11 mouse cellular contexts compared by ENCODE assay signal in the genomic region with DNA sequence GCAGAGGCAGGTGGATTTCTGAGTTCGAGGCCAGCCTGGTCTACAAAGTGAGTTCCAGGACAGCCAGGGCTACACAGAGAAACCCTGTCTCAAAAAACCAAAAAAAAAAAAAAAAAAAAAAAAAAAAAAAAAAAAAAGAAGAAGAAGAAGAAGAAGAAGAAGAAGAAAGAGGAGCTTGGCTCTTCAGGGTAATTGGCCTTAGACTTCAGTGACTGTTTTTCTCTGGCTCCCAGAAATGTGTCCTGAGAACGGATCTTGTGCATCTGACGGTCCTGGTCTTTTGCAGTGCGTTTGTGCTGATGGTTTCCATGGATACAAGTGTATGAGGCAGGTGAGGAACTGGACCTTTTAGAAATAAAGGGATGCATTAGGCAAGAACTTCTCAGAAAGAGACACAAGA. TPM values are rescaled to one million over a fixed set of nuclear protein-coding genes. Genes with fewer than 3 reads are reported as not detected.
A peak's percentile ranks its signal among the peaks of the same experiment; 100 is the strongest.
DNase-seq lines count a peak whose midpoint lies in the region; ATAC-seq and TF ChIP-seq lines count a peak whose summit lies in the region.
"Not testable (repeated sequence)": the region's sequence is repeated elsewhere in the genome, so short reads cannot be mapped to it uniquely, and the experiment has no call there.
"Had no signal": no experiment of that assay in that cellular context is flagged by ENCODE, and none has a peak within 500 bp of the region (broad histone marks: within the 10 kb centered on the region; RNA-seq: fewer than 3 reads in every experiment).

No protein-coding gene starts in this region.

- H3K4me2 ChIP-seq in forebrain, embryonic 12.5 days: peak overlapping the region; percentile 83
- peak overlapping the region; percentile 96 for H3K4me2 ChIP-seq in heart, embryonic 15.5 days
- H3K4me2 ChIP-seq in intestine, embryonic 14.5 days (ENCODE audit: low read length): peak overlapping the region; percentile 86
- H3K4me2 ChIP-seq in limb, embryonic 12.5 days: peak overlapping the region; percentile 85
- H3K4me2 ChIP-seq in lung, embryonic 15.5 days: peak overlapping the region; percentile 97
- peak overlapping the region; percentile 91 for H3K4me2 ChIP-seq in midbrain, postnatal 0 days (ENCODE audit: low read depth, low read length, poor library complexity, severe bottlenecking)

- not testable (repeated sequence) for TF ChIP-seq CTCF in midbrain, postnatal 0 days (IDR thresholded peaks at IDR 0.05)

- not testable (repeated sequence) for H3K4me1 ChIP-seq in brown adipose tissue, adult 24 weeks (ENCODE audit: control insufficient read depth, insufficient read depth, insufficient read length, low read length); intestine, embryonic 14.5 days (replicated peaks; ENCODE audit: control insufficient read depth, insufficient read depth, low read length); midbrain, postnatal 0 days (ENCODE audit: insufficient read depth, low read length)
- peaks cover 19% of the 10 kb centered on the region for H3K4me1 ChIP-seq in forebrain, embryonic 12.5 days
- H3K4me1 ChIP-seq in heart, embryonic 15.5 days (replicated peaks): peaks cover 20% of the 10 kb centered on the region
- peaks cover 15% of the 10 kb centered on the region for H3K4me1 ChIP-seq in limb, embryonic 12.5 days (replicated peaks)
- peaks cover 23% of the 10 kb centered on the region for H3K4me1 ChIP-seq in lung, embryonic 15.5 days

- WGBS in forebrain, embryonic 12.5 days: 59% methylated on average over 4 of the region's 4 CpGs
- 74% methylated on average over 4 of the region's 4 CpGs for WGBS in heart, embryonic 15.5 days
- 44% methylated on average over 4 of the region's 4 CpGs for WGBS in intestine, embryonic 14.5 days
- 62% methylated on average over 4 of the region's 4 CpGs for WGBS in limb, embryonic 12.5 days
- 53% methylated on average over 4 of the region's 4 CpGs for WGBS in lung, embryonic 15.5 days
- 47% methylated on average over 4 of the region's 4 CpGs for WGBS in midbrain, postnatal 0 days

- peak overlapping the region; percentile 68; the same call in 1 of the 2 replicates for H3K9ac ChIP-seq in forebrain, embryonic 12.5 days
- H3K9ac ChIP-seq in heart, embryonic 15.5 days; intestine, embryonic 14.5 days (ENCODE audit: low read length); limb, embryonic 12.5 days (replicated peaks): not testable (repeated sequence)
- H3K9ac ChIP-seq in lung, embryonic 15.5 days: peak overlapping the region; percentile 30
- peak overlapping the region; percentile 71 for H3K9ac ChIP-seq in midbrain, postnatal 0 days (replicated peaks; ENCODE audit: low read length, poor library complexity, severe bottlenecking)

- H3K27ac ChIP-seq in brown adipose tissue, adult 24 weeks (replicated peaks; ENCODE audit: low read depth, low read length); lung, embryonic 15.5 days: not testable (repeated sequence)
- peak overlapping the region; percentile 36; the same call in 1 of the 2 replicates for H3K27ac ChIP-seq in forebrain, embryonic 12.5 days
- H3K27ac ChIP-seq in heart, embryonic 15.5 days: peak overlapping the region; percentile 63
- peak overlapping the region; percentile 66; the same call in 1 of the 2 replicates for H3K27ac ChIP-seq in intestine, embryonic 14.5 days (ENCODE audit: low read depth)
- peak overlapping the region; percentile 80 for H3K27ac ChIP-seq in limb, embryonic 12.5 days
- peak overlapping the region; percentile 59 for H3K27ac ChIP-seq in midbrain, postnatal 0 days (ENCODE audit: low read depth, low read length)

- H3K9me3 ChIP-seq in forebrain, embryonic 12.5 days; heart, embryonic 15.5 days (replicated peaks); intestine, embryonic 14.5 days (ENCODE audit: control insufficient read depth, low read length); limb, embryonic 12.5 days; lung, embryonic 15.5 days; midbrain, postnatal 0 days (ENCODE audit: low read length): not testable (repeated sequence)

- ATAC-seq in forebrain, embryonic 12.5 days (ENCODE audit: low FRiP score); heart, embryonic 15.5 days (replicated peaks; ENCODE audit: insufficient number of reproducible peaks, insufficient read depth, low FRiP score, low read depth); intestine, embryonic 14.5 days (replicated peaks; ENCODE audit: low FRiP score, low TSS enrichment, low read depth); limb, embryonic 12.5 days (ENCODE audit: insufficient number of reproducible peaks, insufficient read depth, low FRiP score, low TSS enrichment, low read depth); lung, embryonic 15.5 days (ENCODE audit: borderline replicate concordance, extremely low read depth, low FRiP score, low TSS enrichment); midbrain, postnatal 0 days (ENCODE audit: low FRiP score): not testable (repeated sequence)

- H3K36me3 ChIP-seq in forebrain, embryonic 12.5 days (replicated peaks): peaks cover 20% of the 10 kb centered on the region
- peaks cover 17% of the 10 kb centered on the region; the same call in 1 of the 2 replicates for H3K36me3 ChIP-seq in heart, embryonic 15.5 days
- H3K36me3 ChIP-seq in intestine, embryonic 14.5 days (ENCODE audit: control insufficient read depth, insufficient read depth, low read length): peaks cover 24% of the 10 kb centered on the region
- peaks cover 29% of the 10 kb centered on the region for H3K36me3 ChIP-seq in limb, embryonic 12.5 days
- H3K36me3 ChIP-seq in lung, embryonic 15.5 days: peaks cover 13% of the 10 kb centered on the region; the same call in 1 of the 2 replicates
- H3K36me3 ChIP-seq in midbrain, postnatal 0 days (ENCODE audit: insufficient read depth, low read length): not testable (repeated sequence)

- peak overlapping the region; percentile 61; the same call in 1 of the 2 replicates for H3K4me3 ChIP-seq in brown adipose tissue, adult 24 weeks (ENCODE audit: insufficient read depth, low read depth, low read length)
- H3K4me3 ChIP-seq in forebrain, embryonic 12.5 days (replicated peaks): peak overlapping the region; percentile 54
- peak overlapping the region; percentile 60 for H3K4me3 ChIP-seq in heart, embryonic 15.5 days
- H3K4me3 ChIP-seq in intestine, embryonic 14.5 days (ENCODE audit: low read depth, low read length): peak overlapping the region; percentile 49
- peak overlapping the region; percentile 68 for H3K4me3 ChIP-seq in limb, embryonic 12.5 days (replicated peaks)
- H3K4me3 ChIP-seq in lung, embryonic 15.5 days: peak overlapping the region; percentile 72
- H3K4me3 ChIP-seq in midbrain, postnatal 0 days (ENCODE audit: low read depth, low read length): peak overlapping the region; percentile 64

- not testable (repeated sequence) for DNase-seq in intestine, embryonic 14.5 days (ENCODE audit: low spot score); midbrain, postnatal 0 days (ENCODE audit: low spot score)

- H3K27me3 ChIP-seq in forebrain, embryonic 12.5 days; heart, embryonic 15.5 days; intestine, embryonic 14.5 days (replicated peaks; ENCODE audit: control insufficient read depth, insufficient read depth, low read length); limb, embryonic 12.5 days; lung, embryonic 15.5 days; midbrain, postnatal 0 days (ENCODE audit: insufficient read depth, low read length): not testable (repeated sequence)

RNA-seq across cellular contexts. Expression of a gene that starts 0.9 kb away (rescaled TPM):
- 6.8 and 19.9 TPM in 2 replicates for polyA plus RNA-seq in brown adipose tissue, adult 24 weeks (2012; ENCODE audit: insufficient read depth, insufficient read length, missing spikeins)
- 45.4 and 54.1 TPM in 2 replicates for polyA plus RNA-seq in forebrain, embryonic 12.5 days (2016; fragmentation: Nextera tagmentation; extraction: Ambion mirVana)
- polyA plus RNA-seq in heart, embryonic 15.5 days (2015; fragmentation: Nextera tagmentation; extraction: Ambion mirVana): 11.0 and 19.0 TPM in 2 replicates
- polyA plus RNA-seq in intestine, embryonic 14.5 days (2014; fragmentation: Nextera tagmentation; extraction: Ambion mirVana): 31.2 and 32.4 TPM in 2 replicates
- polyA plus RNA-seq in limb, embryonic 12.5 days (2016; fragmentation: Nextera tagmentation; extraction: Ambion mirVana): 48.0 and 50.9 TPM in 2 replicates
- polyA plus RNA-seq in lung, embryonic 15.5 days (2015; fragmentation: Nextera tagmentation; extraction: Ambion mirVana): 27.5 and 29.6 TPM in 2 replicates
- 39.5 and 44.8 TPM in 2 replicates for total RNA-seq in midbrain, postnatal 0 days (2014; rRNA removed)
- polyA plus RNA-seq in midbrain, postnatal 0 days (2015; fragmentation: Nextera tagmentation; extraction: Ambion mirVana): 6.7 and 7.8 TPM in 2 replicates

RNA-seq across cellular contexts. Expression of a gene that starts 5.0 kb away (rescaled TPM):
- 8.2 and 10.3 TPM in 2 replicates for polyA plus RNA-seq in brown adipose tissue, adult 24 weeks (2012; ENCODE audit: insufficient read depth, insufficient read length, missing spikeins)
- 11.1 and 12.1 TPM in 2 replicates for polyA plus RNA-seq in forebrain, embryonic 12.5 days (2016; fragmentation: Nextera tagmentation; extraction: Ambion mirVana)
- polyA plus RNA-seq in heart, embryonic 15.5 days (2015; fragmentation: Nextera tagmentation; extraction: Ambion mirVana): 5.8 and 9.3 TPM in 2 replicates
- polyA plus RNA-seq in intestine, embryonic 14.5 days (2014; fragmentation: Nextera tagmentation; extraction: Ambion mirVana): 12.2 and 12.3 TPM in 2 replicates
- polyA plus RNA-seq in limb, embryonic 12.5 days (2016; fragmentation: Nextera tagmentation; extraction: Ambion mirVana): 11.0 and 12.5 TPM in 2 replicates
- polyA plus RNA-seq in lung, embryonic 15.5 days (2015; fragmentation: Nextera tagmentation; extraction: Ambion mirVana): 7.8 and 8.1 TPM in 2 replicates
- total RNA-seq in midbrain, postnatal 0 days (2014; rRNA removed): 43.8 and 44.9 TPM in 2 replicates
- polyA plus RNA-seq in midbrain, postnatal 0 days (2015; fragmentation: Nextera tagmentation; extraction: Ambion mirVana): 32.3 and 33.0 TPM in 2 replicates

RNA-seq across cellular contexts. Expression of a gene that starts 5.6 kb away (rescaled TPM):
- 156 and 168 TPM in 2 replicates for polyA plus RNA-seq in brown adipose tissue, adult 24 weeks (2012; ENCODE audit: insufficient read depth, insufficient read length, missing spikeins)
- 96.6 and 100 TPM in 2 replicates for polyA plus RNA-seq in forebrain, embryonic 12.5 days (2016; fragmentation: Nextera tagmentation; extraction: Ambion mirVana)
- polyA plus RNA-seq in heart, embryonic 15.5 days (2015; fragmentation: Nextera tagmentation; extraction: Ambion mirVana): 116 and 118 TPM in 2 replicates
- 170 and 178 TPM in 2 replicates for polyA plus RNA-seq in intestine, embryonic 14.5 days (2014; fragmentation: Nextera tagmentation; extraction: Ambion mirVana)
- 105 and 107 TPM in 2 replicates for polyA plus RNA-seq in limb, embryonic 12.5 days (2016; fragmentation: Nextera tagmentation; extraction: Ambion mirVana)
- polyA plus RNA-seq in lung, embryonic 15.5 days (2015; fragmentation: Nextera tagmentation; extraction: Ambion mirVana): 149 and 154 TPM in 2 replicates
- total RNA-seq in midbrain, postnatal 0 days (2014; rRNA removed): 138 and 155 TPM in 2 replicates
- polyA plus RNA-seq in midbrain, postnatal 0 days (2015; fragmentation: Nextera tagmentation; extraction: Ambion mirVana): 235 and 243 TPM in 2 replicates

RNA-seq across cellular contexts. Expression of a gene that starts 52.4 kb away (rescaled TPM):
- not detected in 2 replicates for polyA plus RNA-seq in brown adipose tissue, adult 24 weeks (2012; ENCODE audit: insufficient read depth, insufficient read length, missing spikeins)
- not detected in 2 replicates for polyA plus RNA-seq in forebrain, embryonic 12.5 days (2016; fragmentation: Nextera tagmentation; extraction: Ambion mirVana)
- not detected in 2 replicates for polyA plus RNA-seq in heart, embryonic 15.5 days (2015; fragmentation: Nextera tagmentation; extraction: Ambion mirVana)
- polyA plus RNA-seq in intestine, embryonic 14.5 days (2014; fragmentation: Nextera tagmentation; extraction: Ambion mirVana): not detected in 2 replicates
- not detected in 2 replicates for polyA plus RNA-seq in limb, embryonic 12.5 days (2016; fragmentation: Nextera tagmentation; extraction: Ambion mirVana)
- not detected in 2 replicates for polyA plus RNA-seq in lung, embryonic 15.5 days (2015; fragmentation: Nextera tagmentation; extraction: Ambion mirVana)
- total RNA-seq in midbrain, postnatal 0 days (2014; rRNA removed): not detected in 2 replicates
- polyA plus RNA-seq in midbrain, postnatal 0 days (2015; fragmentation: Nextera tagmentation; extraction: Ambion mirVana): not detected in 2 replicates
- total RNA-seq: adrenal gland, postnatal 36 days; granulocyte monocyte progenitor cell, adult 5-6 weeks; left cerebral cortex, adult 8-10 months had no signal
- polyA plus RNA-seq: large intestine, adult 2 months had no signal

RNA-seq across cellular contexts. Expression of a gene that starts 54.3 kb away (rescaled TPM):
- polyA plus RNA-seq in brown adipose tissue, adult 24 weeks (2012; ENCODE audit: insufficient read depth, insufficient read length, missing spikeins): not detected in 2 replicates
- polyA plus RNA-seq in forebrain, embryonic 12.5 days (2016; fragmentation: Nextera tagmentation; extraction: Ambion mirVana): 2.3 and 2.9 TPM in 2 replicates
- 0.25 and 0.36 TPM in 2 replicates for polyA plus RNA-seq in heart, embryonic 15.5 days (2015; fragmentation: Nextera tagmentation; extraction: Ambion mirVana)
- polyA plus RNA-seq in intestine, embryonic 14.5 days (2014; fragmentation: Nextera tagmentation; extraction: Ambion mirVana): 0.20 and 0.23 TPM in 2 replicates
- 0.13 and 0.21 TPM in 2 replicates for polyA plus RNA-seq in limb, embryonic 12.5 days (2016; fragmentation: Nextera tagmentation; extraction: Ambion mirVana)
- 0.25 and 0.29 TPM in 2 replicates for polyA plus RNA-seq in lung, embryonic 15.5 days (2015; fragmentation: Nextera tagmentation; extraction: Ambion mirVana)
- 19.3 and 24.1 TPM in 2 replicates for total RNA-seq in midbrain, postnatal 0 days (2014; rRNA removed)
- polyA plus RNA-seq in midbrain, postnatal 0 days (2015; fragmentation: Nextera tagmentation; extraction: Ambion mirVana): 14.0 and 20.6 TPM in 2 replicates
- total RNA-seq: adrenal gland, postnatal 36 days; granulocyte monocyte progenitor cell, adult 5-6 weeks had no signal
